Mouse (Mus musculus): Measurements from ENCODE around the gene Mrps18a. TPM values are rescaled to one million over a fixed set of nuclear protein-coding genes. Genes with fewer than 3 reads are reported as not detected.

Gene Mrps18a
- total RNA-seq, 2 experiments from 2014 or later, result 81.0 to 83.8 TPM

Other genes with a start within 250 kb of the Mrps18a start
- 10 to 100 TPM; 68.1 to 99.0 TPM for gene Vegfa, start 78.6 kb upstream of the Mrps18a start, total RNA-seq (2021)
- gene Rsph9, start 33.2 kb downstream of the Mrps18a start, total RNA-seq (2021), result 10 to 100 TPM; 25.5 to 25.6 TPM
- gene Mad2l1bp, start 42.6 kb downstream of the Mrps18a start, total RNA-seq (2021), result 10 to 100 TPM in 1 of 2 experiments, 1 to 10 TPM in 1; 10.0 to 10.4 TPM
- 100 to 1,000 TPM; 123 to 137 TPM for gene Gtpbp2, start 50.0 kb downstream of the Mrps18a start, total RNA-seq (2021)
- gene Polh, start 91.7 kb downstream of the Mrps18a start, total RNA-seq (2021), result 1 to 10 TPM; 5.5 to 5.8 TPM
- 10 to 100 TPM; 47.9 to 49.7 TPM for gene Xpo5, start 91.8 kb downstream of the Mrps18a start, total RNA-seq (2021)
- 10 to 100 TPM; 34.5 to 35.1 TPM for gene Polr1c, start 137.1 kb downstream of the Mrps18a start, total RNA-seq (2021)
- 10 to 100 TPM; 78.7 to 92.4 TPM for gene Yipf3, start 137.1 kb downstream of the Mrps18a start, total RNA-seq (2021)
- gene Lrrc73, start 142.5 kb downstream of the Mrps18a start, total RNA-seq (2021), result 10 to 100 TPM; 60.4 to 63.5 TPM
- 10 to 100 TPM; 50.4 to 72.7 TPM for gene Tjap1, start 172.0 kb downstream of the Mrps18a start, total RNA-seq (2021)
- 10 to 100 TPM; 46.9 to 52.4 TPM for gene Dlk2, start 186.4 kb downstream of the Mrps18a start, total RNA-seq (2021)
- 1 to 10 TPM; 8.2 to 9.0 TPM for gene Abcc10, start 217.4 kb downstream of the Mrps18a start, total RNA-seq (2021)